Mouse (Mus musculus) gonadal fat pad, adult 2 months (tissue): ENCODE measurements around the gene Thap3. TPM values are rescaled to one million over a fixed set of nuclear protein-coding genes. Genes with fewer than 3 reads are reported as not detected.

Source experiments
- DNase-seq: peaks from one replicate; pipeline ENCODE4 v3.0.0-alpha.2; 2012; ENCODE audit warnings: low read depth
- polyA plus RNA-seq: library from polyadenylated mRNA; depleted of rRNA; stranded (reverse); fragments of >200 nt; gene quantifications from 2 replicates; pipeline ENCODE4 v1.2.3, GENCODE M21; 2012

Thap3 gene
- polyA plus RNA-seq, 1 experiment: 51.3 TPM

GRCm38 (mm10) chr4:151983560-151983959, 5.2 kb downstream of the Thap3 start:
- no peak for DNase-seq

- DNase-seq: no peak
These were observed 5.8 kb downstream of the Thap3 start for GRCm38 (mm10) chr4:151983043-151983442.

GRCm38 (mm10) chr4:151981363-151981762, 7.4 kb downstream of the Thap3 start:
- no peak for DNase-seq

GRCm38 (mm10) chr4:151980699-151981098, 8.1 kb downstream of the Thap3 start:
- DNase-seq: no peak

- no peak for DNase-seq
These were observed 11.0 kb downstream of the Thap3 start for GRCm38 (mm10) chr4:151977748-151978147.

- DNase-seq: no peak
These were observed 13.4 kb downstream of the Thap3 start for GRCm38 (mm10) chr4:151975441-151975840.

- DNase-seq: no peak
These were observed 16.4 kb downstream of the Thap3 start for GRCm38 (mm10) chr4:151972221-151972967.

- no peak for DNase-seq
These were observed 20.4 kb downstream of the Thap3 start for GRCm38 (mm10) chr4:151968204-151968921.

- no peak for DNase-seq
These were observed 26.0 kb downstream of the Thap3 start for GRCm38 (mm10) chr4:151962817-151963216.

GRCm38 (mm10) chr4:151960513-151960854, 28.3 kb downstream of the Thap3 start:
- no peak for DNase-seq

- DNase-seq: no peak
These were observed 28.8 kb downstream of the Thap3 start for GRCm38 (mm10) chr4:151959849-151960512.

- no peak for DNase-seq
These were observed 31.0 kb downstream of the Thap3 start for GRCm38 (mm10) chr4:151957584-151958315.

GRCm38 (mm10) chr4:151955791-151956190, 33.0 kb downstream of the Thap3 start:
- no peak for DNase-seq

- no peak for DNase-seq
These were observed 35.6 kb downstream of the Thap3 start for GRCm38 (mm10) chr4:151953209-151953608.

- no peak for DNase-seq
These were observed 40.0 kb downstream of the Thap3 start for GRCm38 (mm10) chr4:151948497-151949471.

- no peak for DNase-seq
These were observed 42.6 kb downstream of the Thap3 start for GRCm38 (mm10) chr4:151946211-151946610.

- DNase-seq: no peak
These were observed 50.7 kb downstream of the Thap3 start for GRCm38 (mm10) chr4:151938089-151938488.

GRCm38 (mm10) chr4:151937441-151937840, 51.4 kb downstream of the Thap3 start:
- no peak for DNase-seq

- DNase-seq: no peak
These were observed 54.6 kb downstream of the Thap3 start for GRCm38 (mm10) chr4:151934215-151934572.

- DNase-seq: no peak
These were observed 55.1 kb downstream of the Thap3 start, which contains the start of gene Dnajc11 for GRCm38 (mm10) chr4:151933505-151934214. Gene Dnajc11, plus strand, starts transcription at chr4:151933691.
